1 mouse cellular context compared by ENCODE assay signal in genomic region chr4:43386932-43387331, GRCm38 (mm10).
TF ChIP-seq lines count a peak whose summit lies in the region.

No protein-coding gene starts in this region.

TF ChIP-seq in MEL, 35 proteins besides CTCF, POLR2A, EP300 and RAD21 (continued from another document):
- no peak for TF ChIP-seq TBP (IDR thresholded peaks at IDR 0.05; ENCODE audit: low read depth, low read length)
- TF ChIP-seq GABPA (IDR thresholded peaks at IDR 0.05; ENCODE audit: low read depth, low read length): no peak
- no peak for TF ChIP-seq ZKSCAN1 (IDR thresholded peaks at IDR 0.05; ENCODE audit: low read depth, low read length)
- no peak for TF ChIP-seq MAX (IDR thresholded peaks at IDR 0.05; ENCODE audit: low read length)
- TF ChIP-seq TCF12 (IDR thresholded peaks at IDR 0.05; ENCODE audit: low read depth, low read length): no peak
- TF ChIP-seq POLR2AphosphoS5 (IDR thresholded peaks at IDR 0.05; ENCODE audit: borderline replicate concordance, low read depth, low read length): no peak
- TF ChIP-seq UBTF (IDR thresholded peaks at IDR 0.05; ENCODE audit: borderline replicate concordance, insufficient read depth, low read depth, low read length): no peak
- no peak for TF ChIP-seq NELFE (IDR thresholded peaks at IDR 0.05; ENCODE audit: low read depth, low read length)
- no peak for TF ChIP-seq JUND (IDR thresholded peaks at IDR 0.05; ENCODE audit: low read depth, low read length)
- TF ChIP-seq MXI1 (IDR thresholded peaks at IDR 0.05; ENCODE audit: low read depth, low read length): no peak
- no peak for TF ChIP-seq E2F4 (IDR thresholded peaks at IDR 0.05; ENCODE audit: borderline replicate concordance, low read depth, low read length)
- no peak for TF ChIP-seq MYB (IDR thresholded peaks at IDR 0.05; ENCODE audit: low read depth, low read length)
- TF ChIP-seq RCOR1 (IDR thresholded peaks at IDR 0.05; ENCODE audit: low read depth, low read length): no peak
- no peak for TF ChIP-seq BHLHE40 (IDR thresholded peaks at IDR 0.05; ENCODE audit: borderline replicate concordance, low read depth, low read length)
- no peak for TF ChIP-seq ELF1 (IDR thresholded peaks at IDR 0.05; ENCODE audit: low read depth, low read length)
- no peak for TF ChIP-seq GATA1 (IDR thresholded peaks at IDR 0.05; ENCODE audit: low read depth, low read length)
TF ChIP-seq in MEL: peak in this region for 0.
